Mouse (Mus musculus) subcutaneous adipose tissue, adult 2 months (tissue): ENCODE measurements around the gene Ankrd55. TPM values are rescaled to one million over a fixed set of nuclear protein-coding genes. Genes with fewer than 3 reads are reported as not detected.

ENCODE experiments used
- polyA plus RNA-seq: library from polyadenylated mRNA; depleted of rRNA; stranded (reverse); fragments of >200 nt; gene quantifications from 2 replicates; pipeline ENCODE4 v1.2.3, GENCODE M21; 2012; ENCODE audit warnings: low replicate concordance; rRNA removed

Ankrd55 gene
- 0.20 and 0.24 TPM in 2 replicates for polyA plus RNA-seq

DNA sequence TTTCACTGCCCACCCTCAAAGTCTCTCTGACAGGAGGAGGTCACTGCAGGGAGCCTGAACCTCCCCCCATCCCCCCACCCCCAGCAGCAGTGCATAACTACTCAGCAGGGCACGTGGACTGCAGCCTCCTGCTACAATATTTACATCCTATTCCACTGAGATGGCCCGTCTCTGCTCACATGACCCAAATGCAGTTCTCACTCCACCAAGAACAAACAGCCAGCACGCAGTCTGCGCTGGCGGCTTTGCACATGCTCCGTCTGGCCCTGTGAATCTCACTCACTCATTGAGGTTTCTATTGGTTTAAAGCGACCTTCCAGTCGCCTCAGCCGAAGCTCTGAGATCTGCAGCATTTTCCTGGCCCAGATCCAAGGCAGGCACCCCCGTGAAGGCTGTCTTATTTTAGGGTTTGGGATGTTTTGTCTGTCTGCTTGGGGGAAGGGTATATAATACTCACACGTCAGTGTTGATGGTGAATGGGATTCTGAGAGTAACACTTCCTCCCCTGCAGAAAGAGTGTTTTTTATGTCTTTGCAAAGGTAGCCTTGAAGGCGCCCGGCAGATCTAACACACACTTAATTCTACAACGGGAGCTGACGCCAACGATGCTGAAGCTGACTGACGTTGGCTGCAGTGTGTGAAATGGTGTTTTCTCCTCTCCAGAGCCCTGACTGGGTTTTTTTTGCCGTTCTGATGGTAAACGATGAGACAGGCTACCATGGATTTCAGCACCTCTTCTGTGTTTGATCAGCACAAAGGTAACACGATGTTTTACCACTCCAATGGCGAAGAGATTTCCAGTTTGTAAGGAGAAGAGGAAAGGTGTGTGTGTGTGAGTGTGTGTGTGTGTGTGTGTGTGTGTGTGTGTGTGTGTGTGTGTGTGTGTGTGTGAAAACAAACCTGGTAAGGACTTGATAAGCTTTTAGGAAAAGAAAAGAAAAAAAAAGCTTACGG, at the start of gene Ankrd55:
TSS of gene Ankrd55 (plus strand) at position 227 of the 954 bp plus-strand sequence.

Other genes with a start within 250 kb of the Ankrd55 start
- gene Il6st, start 175.6 kb downstream of the Ankrd55 start, polyA plus RNA-seq = 53.7 and 113 TPM in 2 replicates